Mouse (Mus musculus) frontal cortex, adult (tissue): ENCODE results near the gene Tenm3.

Experiments
- ATAC-seq: cut with Nextera tagmentation; 2 replicates; pipeline ENCODE4 v1.9.2; 2017; ENCODE audit warnings: mild to moderate bottlenecking, moderate library complexity, mixed read lengths; ENCODE audit not compliant: low TSS enrichment

Gene Tenm3

GRCm38 (mm10) chr8:48579732-48580131, 264.0 kb downstream of the Tenm3 start:
- ATAC-seq: no peak

GRCm38 (mm10) chr8:48579144-48579543, 264.6 kb downstream of the Tenm3 start:
- ATAC-seq: no peak

- no peak for ATAC-seq
These were observed 270.8 kb downstream of the Tenm3 start for GRCm38 (mm10) chr8:48572941-48573340.

GRCm38 (mm10) chr8:48572345-48572744, 271.4 kb downstream of the Tenm3 start:
- ATAC-seq: no peak

DNA sequence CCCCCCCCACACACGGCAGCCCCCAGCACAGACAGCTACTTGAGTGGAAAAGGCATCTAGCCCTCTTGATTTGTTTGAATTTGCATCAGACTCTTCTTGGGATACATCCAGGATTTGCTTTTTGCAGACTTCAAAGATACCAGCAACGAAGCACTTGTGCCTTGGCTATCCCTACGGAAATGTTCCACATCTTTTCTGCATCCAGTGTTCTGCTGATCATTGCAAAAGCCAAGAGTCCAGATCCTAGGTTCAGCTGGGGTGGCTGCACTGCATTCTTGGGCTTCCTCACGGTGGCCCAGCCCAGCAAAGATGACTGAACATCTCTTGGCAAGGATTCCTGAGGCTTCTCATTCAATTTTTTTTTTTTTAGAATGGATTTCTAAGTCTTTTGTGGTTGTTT, 275.1 kb downstream of the Tenm3 start:
- peak; percentile 36 for ATAC-seq

- ATAC-seq: peak; percentile 97
These were observed 275.7 kb downstream of the Tenm3 start for GRCm38 (mm10) chr8:48567929-48568607.

- ATAC-seq: no peak
These were observed 283.5 kb downstream of the Tenm3 start for GRCm38 (mm10) chr8:48560227-48560626.

- ATAC-seq: peak; percentile 70
These were observed 288.1 kb downstream of the Tenm3 start for GRCm38 (mm10) chr8:48555546-48556141.

DNA sequence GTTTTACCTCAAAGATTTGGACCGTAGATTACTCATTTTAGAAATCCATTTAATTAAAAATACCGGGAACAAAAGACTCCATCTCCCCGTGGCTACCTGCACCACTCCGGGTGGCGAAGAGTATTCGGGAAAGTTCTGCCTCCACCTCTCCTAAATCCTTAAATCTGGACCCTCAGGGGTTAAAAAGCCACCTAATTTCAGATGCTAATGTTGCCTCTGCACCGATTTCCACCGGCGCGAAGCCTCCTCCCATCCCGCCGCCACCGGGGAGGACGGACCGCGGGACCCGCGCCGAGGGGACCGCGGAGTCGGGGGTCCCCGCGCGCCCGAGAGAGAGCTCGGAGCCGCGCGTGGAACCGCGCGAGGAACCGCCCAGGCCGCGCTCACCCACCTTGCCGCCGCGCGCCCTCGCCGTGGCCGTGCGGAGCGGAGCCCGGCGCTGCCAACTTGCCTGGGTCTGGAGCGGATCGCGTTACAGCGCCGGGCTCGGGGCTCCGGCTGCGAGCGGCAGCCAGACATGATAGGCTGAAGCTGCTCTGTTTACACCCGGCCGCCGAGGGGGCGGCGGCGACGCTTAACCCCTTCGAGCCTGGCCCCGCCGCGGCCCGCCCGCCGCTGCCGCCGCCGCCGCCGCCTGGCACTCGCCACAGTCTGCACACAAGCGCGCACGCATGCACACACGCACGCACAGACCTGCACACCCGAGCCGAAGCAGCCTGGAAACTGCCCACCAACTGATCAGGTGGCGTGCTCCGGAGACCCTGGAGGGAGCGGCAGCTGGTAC, 288.8 kb downstream of the Tenm3 start:
- peak; percentile 81 for ATAC-seq

DNA sequence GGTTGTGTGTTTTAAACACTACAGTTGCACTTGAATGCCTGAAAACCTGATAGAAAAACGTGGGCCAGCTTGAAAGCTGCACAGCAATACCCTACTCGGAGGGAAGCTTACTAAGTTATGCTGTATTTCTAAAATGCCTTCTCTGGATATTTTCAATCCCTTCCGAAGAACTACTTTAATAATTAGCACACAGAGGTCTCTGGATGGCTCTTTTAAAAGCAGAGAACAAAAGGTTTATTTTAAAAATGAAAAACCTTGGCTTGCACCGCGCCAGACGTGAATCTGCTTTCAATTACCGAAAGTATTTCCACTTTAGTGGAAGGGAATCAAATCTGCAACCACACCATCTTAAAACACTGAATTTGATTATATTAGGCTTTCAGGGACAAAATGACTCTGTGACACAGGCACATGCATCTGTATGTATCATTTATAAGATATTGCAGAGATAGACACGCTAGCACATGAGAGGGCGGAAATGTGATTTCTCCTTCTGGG, 289.9 kb downstream of the Tenm3 start:
- no peak for ATAC-seq

DNA sequence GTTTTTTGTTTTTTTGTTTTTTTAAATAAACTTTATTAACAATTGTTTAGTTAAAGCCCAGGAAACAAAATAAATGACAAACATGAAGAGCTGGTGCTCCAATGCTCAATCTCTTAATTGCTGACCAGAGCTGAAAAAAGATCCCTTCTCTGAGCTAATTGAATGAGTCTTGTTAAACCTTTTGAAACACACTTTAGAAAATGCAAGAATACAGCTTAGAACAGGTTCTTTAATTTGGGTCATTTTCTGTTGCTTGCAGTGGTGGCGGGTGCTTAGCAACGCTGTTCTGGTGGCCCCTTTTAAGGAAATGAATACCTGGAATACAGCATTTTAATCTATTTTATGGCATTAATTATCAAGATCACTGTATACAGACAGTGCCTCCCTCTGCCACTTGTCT, 291.4 kb downstream of the Tenm3 start:
- ATAC-seq: no peak

GRCm38 (mm10) chr8:48551370-48551769, 292.4 kb downstream of the Tenm3 start:
- ATAC-seq: no peak

GRCm38 (mm10) chr8:48548908-48549307, 294.8 kb downstream of the Tenm3 start:
- ATAC-seq: peak; percentile 66

GRCm38 (mm10) chr8:48545631-48546030, 298.1 kb downstream of the Tenm3 start:
- no peak for ATAC-seq

GRCm38 (mm10) chr8:48544840-48545239, 298.9 kb downstream of the Tenm3 start:
- no peak for ATAC-seq

- ATAC-seq: no peak
These were observed 301.6 kb downstream of the Tenm3 start for GRCm38 (mm10) chr8:48542141-48542540.

DNA sequence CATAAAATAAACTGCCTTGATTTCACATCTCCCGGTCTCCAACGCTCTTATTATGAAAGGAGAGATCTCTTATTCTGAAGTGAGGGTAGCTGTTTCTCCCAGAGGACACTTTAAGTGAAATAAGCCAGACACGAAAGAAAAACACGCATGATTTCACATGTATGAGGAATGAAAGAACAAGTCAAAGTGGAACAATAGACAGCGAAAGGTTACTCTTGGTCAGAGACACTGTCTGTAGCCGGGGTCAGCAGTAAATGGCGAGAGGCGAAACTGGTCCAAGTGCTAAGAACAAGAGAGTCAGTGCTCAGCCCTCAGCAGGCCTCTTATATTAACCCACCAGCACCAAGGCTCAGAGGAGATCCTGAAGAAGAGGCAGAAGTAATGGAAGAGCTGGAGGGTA, 302.9 kb downstream of the Tenm3 start:
- no peak for ATAC-seq

DNA sequence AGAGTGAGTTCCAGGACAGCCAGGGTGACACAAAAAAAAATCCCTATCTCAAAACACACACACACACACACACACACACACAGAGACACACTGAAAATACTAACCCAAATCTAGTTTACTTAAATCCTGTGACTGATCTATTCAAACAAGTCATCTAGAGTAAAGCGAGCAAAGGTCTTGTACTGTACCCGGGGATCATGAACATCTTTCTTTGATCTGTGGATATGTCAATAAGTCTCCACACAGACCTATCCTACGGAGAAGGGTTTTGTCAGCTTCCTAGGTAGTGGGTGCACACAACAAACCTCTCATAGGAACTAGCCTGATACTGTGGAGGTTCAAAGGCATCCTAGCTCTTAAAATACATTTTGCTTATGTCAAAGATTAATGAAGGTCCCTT, 307.9 kb downstream of the Tenm3 start:
- no peak for ATAC-seq

DNA sequence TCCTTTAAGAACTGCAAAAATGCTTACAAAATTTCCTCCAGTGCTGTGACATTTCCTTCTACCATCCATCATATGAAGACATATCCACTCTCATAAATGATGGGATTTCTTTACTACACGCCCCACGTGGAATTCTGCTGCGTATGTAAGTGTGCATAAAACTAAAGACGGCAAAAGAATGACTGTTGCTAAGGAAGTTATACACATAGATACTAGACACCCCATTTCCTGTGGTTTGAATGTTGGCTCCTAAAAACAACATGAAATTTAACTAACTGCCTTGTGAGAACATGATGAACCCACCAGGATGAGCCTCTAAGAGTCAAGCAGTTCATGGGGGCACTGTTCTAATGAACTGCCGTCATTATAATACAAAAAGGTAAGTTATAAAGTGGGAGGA, 312.0 kb downstream of the Tenm3 start:
- no peak for ATAC-seq

GRCm38 (mm10) chr8:48530916-48531570, 312.7 kb downstream of the Tenm3 start:
- peak; percentile 69 for ATAC-seq

DNA sequence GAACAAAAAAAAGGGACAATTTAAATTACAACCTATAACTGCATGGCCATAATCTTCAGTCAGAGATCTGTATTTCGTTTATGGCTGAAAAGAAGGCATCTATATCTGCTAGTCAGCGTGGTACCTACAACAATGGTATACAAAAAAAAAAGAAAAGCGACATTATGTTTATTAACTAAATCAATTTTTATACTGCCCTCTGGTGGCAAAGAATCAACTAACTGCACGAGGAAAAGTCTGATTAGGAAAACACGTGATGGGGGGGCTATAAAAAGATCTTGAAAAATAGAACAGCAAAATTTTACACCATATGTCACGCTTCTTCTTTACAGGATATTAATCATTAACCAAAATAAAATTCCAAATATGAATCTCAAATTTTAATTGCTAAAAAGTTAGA, 316.3 kb downstream of the Tenm3 start:
- ATAC-seq: no peak

- no peak for ATAC-seq
These were observed 321.1 kb downstream of the Tenm3 start for GRCm38 (mm10) chr8:48522536-48523123.
